Mouse (Mus musculus): ENCODE results near the gene Krt17.
A peak's percentile ranks its signal among the peaks of the same experiment; 100 is the strongest.

DNA sequence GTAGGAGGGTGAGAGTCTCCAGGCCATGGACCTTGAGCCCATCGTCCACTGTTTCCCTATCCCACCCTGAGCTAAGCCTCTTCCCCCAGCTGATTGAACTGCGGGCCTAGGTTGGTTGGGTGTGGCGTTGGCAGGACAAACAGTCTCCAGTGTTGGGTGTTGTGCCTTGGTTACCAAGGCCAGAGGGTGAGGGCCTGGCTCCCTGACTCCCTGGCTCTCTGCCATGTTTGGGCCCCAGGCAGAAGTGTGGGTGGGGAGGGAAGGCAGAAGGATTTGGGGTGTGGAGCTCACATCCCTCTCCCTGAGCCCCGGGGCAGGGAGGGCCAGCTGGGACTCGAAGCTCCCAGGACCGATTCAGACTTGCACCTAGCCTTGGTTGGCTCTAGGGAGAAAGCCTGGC lies 28.1 kb upstream of the Krt17 start:
- TF ChIP-seq CTCF (IDR thresholded peaks at IDR 0.05; ENCODE audit: extremely low read depth, insufficient read length, insufficient replicate concordance, low read depth, low read length) (no peak), POLR2A (IDR thresholded peaks at IDR 0.05; ENCODE audit: low read depth, low read length) (0 out of 2 replicates have a peak, but pooled peaks have one; percentile 48)

All from small intestine, adult 2 months (tissue).